Mouse (Mus musculus): Measurements from ENCODE around the gene Pglyrp2.

The Pglyrp2 gene

GRCm38 (mm10) chr17:32424034-32424433, at the start of gene Pglyrp2:
Gene Pglyrp2 (minus strand): TSS chr17:32424167.
- DNase-seq (ENCODE audit: low read depth, low spot score), result no peak

- DNase-seq (ENCODE audit: low read depth, low spot score), result no peak
Observed at GRCm38 (mm10) chr17:32472176-32472575, 48.2 kb upstream of the Pglyrp2 start.

- no peak for DNase-seq (ENCODE audit: low read depth, low spot score)
Observed at GRCm38 (mm10) chr17:32470795-32471194, 46.8 kb upstream of the Pglyrp2 start.

GRCm38 (mm10) chr17:32468494-32468893, 44.5 kb upstream of the Pglyrp2 start:
- DNase-seq (ENCODE audit: low read depth, low spot score), result no peak

GRCm38 (mm10) chr17:32454997-32455396, 31.0 kb upstream of the Pglyrp2 start:
- no peak for DNase-seq (ENCODE audit: low read depth, low spot score)

GRCm38 (mm10) chr17:32454188-32454587, 30.2 kb upstream of the Pglyrp2 start:
- no peak for DNase-seq (ENCODE audit: low read depth, low spot score)

- DNase-seq (ENCODE audit: low read depth, low spot score), result peak; percentile 8
Observed at GRCm38 (mm10) chr17:32452482-32452881, 28.5 kb upstream of the Pglyrp2 start, which contains the start of gene Cyp4f39. Gene Cyp4f39 (plus strand): TSS chr17:32452723.

- DNase-seq (ENCODE audit: low read depth, low spot score), result no peak
Observed at GRCm38 (mm10) chr17:32450844-32451537, 27.0 kb upstream of the Pglyrp2 start.

- DNase-seq (ENCODE audit: low read depth, low spot score), result no peak
Observed at GRCm38 (mm10) chr17:32449042-32449441, 25.1 kb upstream of the Pglyrp2 start.

- no peak for DNase-seq (ENCODE audit: low read depth, low spot score)
Observed at GRCm38 (mm10) chr17:32447195-32447594, 23.2 kb upstream of the Pglyrp2 start.

- no peak for DNase-seq (ENCODE audit: low read depth, low spot score)
Observed at GRCm38 (mm10) chr17:32445016-32445415, 21.0 kb upstream of the Pglyrp2 start.

GRCm38 (mm10) chr17:32443245-32443644, 19.3 kb upstream of the Pglyrp2 start:
- DNase-seq (ENCODE audit: low read depth, low spot score), result no peak

GRCm38 (mm10) chr17:32437106-32437505, 13.1 kb upstream of the Pglyrp2 start:
- no peak for DNase-seq (ENCODE audit: low read depth, low spot score)

GRCm38 (mm10) chr17:32435151-32435550, 11.2 kb upstream of the Pglyrp2 start:
- no peak for DNase-seq (ENCODE audit: low read depth, low spot score)

- no peak for DNase-seq (ENCODE audit: low read depth, low spot score)
Observed at GRCm38 (mm10) chr17:32434324-32434723, 10.4 kb upstream of the Pglyrp2 start.

GRCm38 (mm10) chr17:32431972-32432371, 8.0 kb upstream of the Pglyrp2 start:
- DNase-seq (ENCODE audit: low read depth, low spot score), result peak; percentile 4

- no peak for DNase-seq (ENCODE audit: low read depth, low spot score)
Observed at GRCm38 (mm10) chr17:32426610-32427009, 2.6 kb upstream of the Pglyrp2 start.

GRCm38 (mm10) chr17:32420781-32421180, 3.2 kb downstream of the Pglyrp2 start:
- DNase-seq (ENCODE audit: low read depth, low spot score), result no peak

GRCm38 (mm10) chr17:32419989-32420388, 4.0 kb downstream of the Pglyrp2 start:
- no peak for DNase-seq (ENCODE audit: low read depth, low spot score)

- DNase-seq (ENCODE audit: low read depth, low spot score), result no peak
Observed at GRCm38 (mm10) chr17:32416771-32417170, 7.2 kb downstream of the Pglyrp2 start.

- DNase-seq (ENCODE audit: low read depth, low spot score), result no peak
Observed at GRCm38 (mm10) chr17:32415417-32416020, 8.4 kb downstream of the Pglyrp2 start.

- DNase-seq (ENCODE audit: low read depth, low spot score), result no peak
Observed at GRCm38 (mm10) chr17:32411898-32412297, 12.1 kb downstream of the Pglyrp2 start.

- DNase-seq (ENCODE audit: low read depth, low spot score), result no peak
Observed at GRCm38 (mm10) chr17:32403417-32403816, 20.6 kb downstream of the Pglyrp2 start, which contains the start of gene Rasal3. Gene Rasal3 (minus strand): TSS chr17:32403583.

Data from embryo, embryonic 11.5 days (tissue).